23 mouse cellular contexts compared by ENCODE assay signal in the genomic region with DNA sequence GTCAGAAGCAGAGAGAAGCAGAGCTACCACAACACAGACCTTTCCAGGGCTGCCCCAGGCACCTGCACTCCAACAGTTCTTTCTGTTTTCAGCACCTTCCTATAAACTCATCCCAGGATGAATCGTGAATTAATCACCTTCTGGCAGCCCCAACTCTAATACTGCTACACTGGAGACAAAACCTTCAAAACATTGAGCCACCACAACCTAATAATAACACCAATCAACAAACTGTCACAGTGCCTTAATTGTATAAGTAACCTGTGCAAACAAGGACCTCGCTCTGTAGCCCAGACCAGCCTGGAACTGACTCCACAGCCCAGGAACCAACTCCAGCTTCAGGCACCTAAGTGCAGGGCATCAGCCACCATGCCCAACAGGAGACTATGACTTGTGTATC.
"Had no signal": no experiment of that assay in that cellular context is flagged by ENCODE, and none has a peak within 500 bp of the region (broad histone marks: within the 10 kb centered on the region; RNA-seq: fewer than 3 reads in every experiment).

No protein-coding gene starts in this region.

- H3K9ac ChIP-seq: heart, embryonic 13.5 days; heart, embryonic 15.5 days; hindbrain, embryonic 13.5 days; hindbrain, embryonic 15.5 days; kidney, embryonic 15.5 days; limb, embryonic 13.5 days; limb, embryonic 15.5 days; liver, embryonic 12.5 days; liver, embryonic 14.5 days had no signal

- H3K27ac ChIP-seq: heart, embryonic 13.5 days; heart, embryonic 15.5 days; hindbrain, embryonic 13.5 days; hindbrain, embryonic 15.5 days; hindbrain, postnatal 0 days; kidney, embryonic 15.5 days; kidney, postnatal 0 days; limb, embryonic 13.5 days; limb, embryonic 15.5 days; liver, embryonic 12.5 days; liver, embryonic 14.5 days had no signal

- ATAC-seq: hindbrain, postnatal 0 days; intestine, embryonic 16.5 days; liver, embryonic 12.5 days had no signal

- H3K4me2 ChIP-seq: heart, embryonic 11.5 days; heart, embryonic 13.5 days; heart, embryonic 15.5 days; hindbrain, embryonic 13.5 days; hindbrain, embryonic 15.5 days; kidney, embryonic 15.5 days; limb, embryonic 13.5 days; limb, embryonic 15.5 days; liver, embryonic 12.5 days had no signal

- H3K36me3 ChIP-seq: heart, embryonic 15.5 days; hindbrain, embryonic 13.5 days; hindbrain, embryonic 15.5 days; limb, embryonic 15.5 days had no signal

- H3K9me3 ChIP-seq: heart, embryonic 13.5 days; heart, embryonic 15.5 days; hindbrain, embryonic 13.5 days; hindbrain, embryonic 15.5 days; kidney, embryonic 15.5 days; limb, embryonic 15.5 days; liver, embryonic 12.5 days had no signal

- H3K4me3 ChIP-seq: heart, embryonic 13.5 days; heart, embryonic 15.5 days; hindbrain, embryonic 13.5 days; hindbrain, embryonic 15.5 days; kidney, embryonic 15.5 days; limb, embryonic 13.5 days; limb, embryonic 15.5 days; liver, embryonic 12.5 days had no signal

- DNase-seq: gastrocnemius, postnatal 14 days; gastrocnemius, postnatal 36 days; heart, postnatal 10 days; kidney, adult 11 months; kidney, adult 2 months; kidney, adult 9 months; kidney, postnatal 14 days; kidney, postnatal 36 days; layer of hippocampus, postnatal 36 days; left cerebral cortex, postnatal 4 days had no signal

- H3K4me1 ChIP-seq: liver, embryonic 12.5 days had no signal

- H3K27me3 ChIP-seq: heart, embryonic 13.5 days; heart, embryonic 15.5 days; hindbrain, embryonic 13.5 days; hindbrain, embryonic 15.5 days; kidney, embryonic 15.5 days; limb, embryonic 13.5 days; limb, embryonic 15.5 days; liver, embryonic 12.5 days had no signal
